Mouse (Mus musculus) brain, adult 2 months (tissue): Measurements from ENCODE around the gene Macf1.
"Not testable (repeated sequence)": the region's sequence is repeated elsewhere in the genome, so short reads cannot be mapped to it uniquely, and the experiment has no call there.

ENCODE experiments used
- DNase-seq: peaks from one replicate; pipeline ENCODE4 v3.0.0; 2011; ENCODE audit warnings: low read depth, low spot score

Gene Macf1

GRCm38 (mm10) chr4:123552689-123553088 is 131.5 kb downstream of the Macf1 start:
- peak; percentile 30 for DNase-seq

GRCm38 (mm10) chr4:123548317-123548716 is 135.8 kb downstream of the Macf1 start:
- no peak for DNase-seq

DNA sequence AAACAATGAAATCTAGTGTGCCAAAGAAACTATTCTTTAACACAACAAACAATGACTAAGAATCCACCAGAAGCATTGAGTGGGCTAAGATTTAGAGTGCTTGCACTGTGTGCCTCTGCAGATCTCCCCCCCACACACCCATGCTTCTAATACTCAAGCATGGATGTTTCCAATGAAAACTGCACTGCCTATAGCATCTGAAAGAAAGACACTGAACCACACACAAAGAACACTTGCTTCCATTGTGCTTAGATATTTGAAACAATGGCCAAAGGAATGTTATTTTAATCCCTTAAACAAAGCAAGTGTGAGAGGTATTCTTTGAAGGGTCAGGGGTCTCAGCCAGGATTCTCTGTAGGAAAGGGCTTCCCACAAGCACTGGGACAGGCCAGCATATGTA is 140.5 kb downstream of the Macf1 start:
- peak; percentile 34 for DNase-seq

GRCm38 (mm10) chr4:123535271-123535670 is 148.9 kb downstream of the Macf1 start:
- peak; percentile 94 for DNase-seq

DNA sequence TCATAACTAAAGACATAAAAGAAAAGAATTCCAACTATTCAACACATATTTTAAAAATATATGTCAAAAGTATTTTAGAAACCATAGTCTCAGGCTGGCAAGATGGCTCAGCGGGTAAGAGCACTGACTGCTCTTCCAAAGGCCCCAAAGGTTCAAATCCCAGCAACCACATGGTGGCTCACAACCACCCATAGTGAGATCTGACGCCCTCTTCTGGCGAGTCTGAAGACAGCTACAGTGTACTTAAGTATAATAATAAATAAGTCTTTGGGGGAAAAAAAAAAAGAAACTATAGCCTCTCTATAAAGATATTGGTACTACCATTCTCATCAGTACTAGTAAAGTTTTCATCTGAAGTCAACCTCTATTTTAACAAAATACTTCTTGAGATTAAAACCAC is 152.2 kb downstream of the Macf1 start:
- DNase-seq, result no peak

GRCm38 (mm10) chr4:123530976-123531375 is 153.2 kb downstream of the Macf1 start:
- no peak for DNase-seq

- peak; percentile 83 for DNase-seq
Measured at GRCm38 (mm10) chr4:123529230-123529629, 154.9 kb downstream of the Macf1 start.

DNA sequence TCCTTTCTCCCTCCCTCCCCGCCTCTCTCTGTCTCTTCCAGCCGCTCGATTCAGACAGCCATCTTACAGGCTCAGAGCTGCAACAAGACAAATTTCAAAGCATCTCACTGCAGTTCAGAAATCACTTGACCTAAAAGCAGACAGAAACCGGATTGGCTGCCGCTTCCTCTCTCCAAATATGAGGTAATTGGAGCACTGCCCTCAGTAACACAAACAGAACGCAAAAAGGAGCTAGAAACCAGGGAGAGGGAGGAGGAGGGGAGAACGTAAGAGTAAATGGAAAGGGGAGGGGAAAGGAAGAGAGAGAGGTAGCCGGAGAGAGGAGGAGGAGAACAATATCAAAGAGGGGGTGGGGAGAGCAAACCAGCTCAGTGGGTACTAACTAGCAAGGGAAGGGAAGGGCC is 156.6 kb downstream of the Macf1 start:
- DNase-seq, result peak; percentile 96

DNA sequence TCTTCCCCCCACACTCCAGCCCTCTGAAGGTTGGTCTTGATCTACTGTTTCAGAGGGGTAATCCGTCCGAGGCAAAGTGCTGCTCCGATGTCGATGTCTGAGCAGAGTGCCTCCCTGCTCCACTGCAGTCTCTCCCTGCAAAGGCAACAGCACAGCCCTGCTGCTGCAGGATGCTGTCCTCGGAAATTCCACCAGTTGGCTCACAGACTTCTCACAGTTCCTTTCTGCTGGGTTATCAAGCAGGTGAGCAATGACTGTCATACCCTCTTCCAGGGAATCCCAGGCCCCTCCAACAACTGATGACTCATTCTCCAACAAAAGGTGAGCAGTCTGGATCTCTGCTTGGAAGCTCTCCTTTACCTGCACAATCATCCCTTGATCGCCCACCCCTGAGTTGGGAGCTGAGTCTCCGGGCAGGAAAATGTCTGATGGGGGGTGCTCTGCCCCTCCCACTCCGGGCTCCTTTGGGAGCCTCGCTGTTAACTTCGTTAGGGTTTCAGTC is 157.3 kb downstream of the Macf1 start:
- peak; percentile 84 for DNase-seq

DNA sequence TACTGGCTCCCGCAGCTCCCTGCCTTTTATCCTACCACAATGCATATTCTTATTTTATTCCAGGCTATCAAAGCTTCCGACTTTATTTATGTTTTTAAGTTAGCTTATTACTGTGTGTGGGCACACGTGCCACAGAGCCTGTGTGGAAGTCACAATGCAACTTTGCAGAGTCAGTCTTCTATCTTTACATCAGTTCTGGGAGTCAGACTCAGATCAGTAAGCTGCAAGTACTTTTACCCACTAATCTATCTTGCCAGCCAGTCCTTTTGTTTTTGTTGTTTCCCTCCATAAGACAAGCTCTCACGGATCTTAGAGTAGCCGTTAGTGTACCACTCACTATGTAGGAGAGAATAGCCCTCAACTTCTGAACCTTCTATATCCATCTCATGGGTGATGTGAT is 159.4 kb downstream of the Macf1 start:
- no peak for DNase-seq

DNA sequence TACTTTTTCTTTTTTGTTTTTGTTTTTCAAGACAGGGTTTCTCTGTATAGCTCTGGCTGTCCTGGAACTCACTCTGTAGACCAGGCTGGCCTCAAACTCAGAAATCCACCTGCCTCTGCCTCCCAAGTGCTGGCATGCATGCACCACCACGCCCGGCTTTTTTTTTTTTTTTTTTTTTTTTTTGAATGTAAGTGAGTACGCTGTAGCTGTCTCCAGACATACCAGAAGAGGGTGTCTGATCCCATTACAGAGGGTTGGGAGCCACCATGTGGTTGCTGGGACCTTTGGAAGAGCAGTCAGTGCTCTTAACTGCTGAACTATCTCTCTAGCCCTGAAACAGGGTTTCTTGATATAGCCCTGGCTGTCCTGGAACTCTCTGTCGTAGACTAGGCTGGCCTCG is 164.0 kb downstream of the Macf1 start:
- not testable (repeated sequence) for DNase-seq

- DNase-seq, result no peak
Measured at GRCm38 (mm10) chr4:123515673-123516072, 168.5 kb downstream of the Macf1 start.

- DNase-seq, result no peak
Measured at GRCm38 (mm10) chr4:123510201-123510600, 174.0 kb downstream of the Macf1 start.

GRCm38 (mm10) chr4:123489086-123489485 is 195.1 kb downstream of the Macf1 start:
- DNase-seq, result no peak

DNA sequence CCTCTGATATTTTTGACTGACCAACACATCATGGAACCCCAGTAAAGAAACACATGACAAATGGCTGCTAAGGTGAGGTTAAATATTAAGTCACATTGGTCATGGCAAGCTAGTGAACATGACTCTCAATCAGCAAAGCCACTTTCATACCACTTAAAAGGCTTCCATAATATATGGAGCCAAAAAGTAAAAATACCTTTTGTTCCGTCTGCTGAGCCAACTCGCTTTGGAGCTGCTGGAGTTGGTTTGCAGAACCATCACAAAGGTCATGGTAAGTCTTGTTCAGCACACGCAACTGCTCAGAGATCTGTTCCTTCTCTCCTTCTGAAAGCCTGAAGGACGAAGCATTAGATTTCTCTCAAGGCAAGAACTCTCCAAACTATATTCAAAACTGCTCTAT is 204.2 kb downstream of the Macf1 start:
- no peak for DNase-seq

DNA sequence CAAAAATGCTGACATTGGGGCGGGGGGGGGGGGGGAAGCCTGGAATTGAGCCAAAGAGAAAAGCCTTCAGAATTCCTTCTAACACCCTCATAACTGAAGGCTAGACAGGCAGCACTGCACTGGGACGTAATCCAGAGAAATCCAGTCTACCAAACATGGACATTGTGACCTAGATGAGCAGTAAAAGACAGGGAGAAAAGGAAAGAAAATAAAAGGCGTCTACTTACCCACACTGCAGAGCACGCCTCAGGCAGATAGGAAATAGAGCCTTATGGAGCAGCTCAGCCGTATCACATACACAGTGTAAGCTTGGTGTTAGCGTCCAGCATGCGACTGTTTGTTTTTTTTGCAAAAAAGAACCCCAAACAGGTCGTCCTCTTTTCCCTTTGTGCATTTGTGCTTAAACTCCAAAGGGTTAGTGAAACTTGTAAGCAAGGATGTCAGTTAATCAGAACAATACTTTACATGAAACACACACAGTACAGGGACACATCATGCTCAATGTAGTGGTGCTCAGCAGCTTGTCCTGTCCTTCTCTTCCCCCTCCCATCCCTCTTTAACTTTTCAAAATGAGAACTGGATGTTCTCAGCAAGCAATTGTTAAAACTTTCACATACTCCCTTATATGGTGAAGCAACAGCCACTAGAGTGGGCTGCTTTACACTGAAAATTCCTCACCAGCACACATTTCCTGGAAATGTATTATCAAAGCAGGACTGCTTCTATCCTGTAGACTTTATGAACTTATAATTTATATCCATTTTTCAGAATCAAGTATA is 205.3 kb downstream of the Macf1 start:
- DNase-seq, result peak; percentile 42

GRCm38 (mm10) chr4:123465799-123466198 is 218.4 kb downstream of the Macf1 start:
- no peak for DNase-seq

- DNase-seq, result peak; percentile 55
Measured at GRCm38 (mm10) chr4:123460595-123461272, 223.4 kb downstream of the Macf1 start.

- no peak for DNase-seq
Measured at GRCm38 (mm10) chr4:123454871-123455640, 229.1 kb downstream of the Macf1 start.

GRCm38 (mm10) chr4:123453729-123454128 is 230.4 kb downstream of the Macf1 start:
- no peak for DNase-seq

- peak; percentile 34 for DNase-seq
Measured at GRCm38 (mm10) chr4:123451991-123452390, 232.2 kb downstream of the Macf1 start.

- DNase-seq, result no peak
Measured at GRCm38 (mm10) chr4:123449304-123449703, 234.9 kb downstream of the Macf1 start.
